Mouse (Mus musculus) lung, postnatal 0 days (tissue): Measurements from ENCODE around the gene Slc25a12.

ENCODE experiments used
- CTCF ChIP-seq: IDR thresholded peaks from 2 replicates; pipeline ENCODE4 v1.5.1; 2016; ENCODE audit warnings: antibody characterized with exemption, mild to moderate bottlenecking
- EP300 ChIP-seq: IDR thresholded peaks from 2 replicates; pipeline ENCODE4 v1.6.1; 2016; ENCODE audit warnings: antibody characterized with exemption, mild to moderate bottlenecking, control low read depth

- no peak for TF ChIP-seq CTCF
- no peak for TF ChIP-seq EP300
Measured at GRCm38 (mm10) chr2:71336631-71337030, 30.9 kb downstream of the Slc25a12 start.
